Mouse (Mus musculus) splenic B cell, adult 2 months (primary cell): Measurements from ENCODE around the gene Gm4787.
"Not testable (repeated sequence)": the region's sequence is repeated elsewhere in the genome, so short reads cannot be mapped to it uniquely, and the experiment has no call there.

Experiments used
- DNase-seq: peaks from one replicate; pipeline ENCODE4 v3.0.0-alpha.2; 2011; ENCODE audit warnings: low read depth, low spot score
- H3K27me3 ChIP-seq: 2 replicates; pipeline ENCODE4 v1.6.1; 2012; ENCODE audit warnings: mild to moderate bottlenecking, low read length, moderate library complexity, mixed read lengths; ENCODE audit not compliant: control insufficient read depth, poor library complexity, insufficient read depth, severe bottlenecking
- H3K36me3 ChIP-seq: 2 replicates; pipeline ENCODE4 v1.6.1; 2012; ENCODE audit warnings: mild to moderate bottlenecking, low read length, moderate library complexity, mixed read lengths; ENCODE audit not compliant: control insufficient read depth, poor library complexity, insufficient read depth, severe bottlenecking

Gene Gm4787

GRCm38 (mm10) chr12:81379364-81379763 lies at the start of gene Gm4787:
TSS of gene Gm4787 (minus strand) at chr12:81379464.
- DNase-seq, H3K36me3 ChIP-seq, H3K27me3 ChIP-seq: not testable (repeated sequence)

- Histone ChIP-seq H3K27me3 (no peaks in the 10 kb centered on the region), H3K36me3 (no peaks in the 10 kb centered on the region)
- no peak for DNase-seq
Observed at GRCm38 (mm10) chr12:81421846-81422245, 42.6 kb upstream of the Gm4787 start, which contains the start of gene Adam4. TSS of gene Adam4 (minus strand) at chr12:81421946.

- no peaks in the 10 kb centered on the region for H3K36me3 ChIP-seq
- DNase-seq, result no peak
Observed at GRCm38 (mm10) chr12:81413211-81413610, 33.9 kb upstream of the Gm4787 start.

GRCm38 (mm10) chr12:81408966-81409365 lies 29.7 kb upstream of the Gm4787 start:
- Histone ChIP-seq H3K36me3 (no peaks in the 10 kb centered on the region), H3K27me3 (no peaks in the 10 kb centered on the region)
- DNase-seq, result no peak

More at GRCm38 (mm10) chr12:81413211-81413610, 33.9 kb upstream of the Gm4787 start:
- no peaks in the 10 kb centered on the region for H3K27me3 ChIP-seq

- H3K36me3 ChIP-seq, result no peaks in the 10 kb centered on the region
- DNase-seq, result peak; percentile 69
- no peaks in the 10 kb centered on the region for H3K27me3 ChIP-seq
Observed at GRCm38 (mm10) chr12:81402187-81402586, 22.9 kb upstream of the Gm4787 start.

GRCm38 (mm10) chr12:81333841-81334240 lies 45.4 kb downstream of the Gm4787 start:
- H3K27me3 ChIP-seq, result no peaks in the 10 kb centered on the region
- no peaks in the 10 kb centered on the region for H3K36me3 ChIP-seq
- no peak for DNase-seq

- DNase-seq, result no peak
- Histone ChIP-seq H3K27me3 (no peaks in the 10 kb centered on the region), H3K36me3 (no peaks in the 10 kb centered on the region)
Observed at GRCm38 (mm10) chr12:81332875-81333421, 46.3 kb downstream of the Gm4787 start, which contains the start of gene Slc8a3. TSS of gene Slc8a3 (minus strand) at chr12:81333180.

GRCm38 (mm10) chr12:81331937-81332874 lies 47.1 kb downstream of the Gm4787 start:
- Histone ChIP-seq H3K27me3 (no peaks in the 10 kb centered on the region), H3K36me3 (no peaks in the 10 kb centered on the region)
- no peak for DNase-seq

- no peaks in the 10 kb centered on the region for H3K36me3 ChIP-seq
- no peak for DNase-seq
- H3K27me3 ChIP-seq, result no peaks in the 10 kb centered on the region
Observed at GRCm38 (mm10) chr12:81331046-81331638, 48.1 kb downstream of the Gm4787 start.
